Mouse (Mus musculus) cerebellum, adult 9-10 months (tissue): Measurements from ENCODE around the gene Oxld1.
"Not testable (repeated sequence)": the region's sequence is repeated elsewhere in the genome, so short reads cannot be mapped to it uniquely, and the experiment has no call there.

ENCODE experiments used
- DNase-seq: peaks from one replicate; pipeline ENCODE4 v3.0.0; 2022

Gene Oxld1

DNA sequence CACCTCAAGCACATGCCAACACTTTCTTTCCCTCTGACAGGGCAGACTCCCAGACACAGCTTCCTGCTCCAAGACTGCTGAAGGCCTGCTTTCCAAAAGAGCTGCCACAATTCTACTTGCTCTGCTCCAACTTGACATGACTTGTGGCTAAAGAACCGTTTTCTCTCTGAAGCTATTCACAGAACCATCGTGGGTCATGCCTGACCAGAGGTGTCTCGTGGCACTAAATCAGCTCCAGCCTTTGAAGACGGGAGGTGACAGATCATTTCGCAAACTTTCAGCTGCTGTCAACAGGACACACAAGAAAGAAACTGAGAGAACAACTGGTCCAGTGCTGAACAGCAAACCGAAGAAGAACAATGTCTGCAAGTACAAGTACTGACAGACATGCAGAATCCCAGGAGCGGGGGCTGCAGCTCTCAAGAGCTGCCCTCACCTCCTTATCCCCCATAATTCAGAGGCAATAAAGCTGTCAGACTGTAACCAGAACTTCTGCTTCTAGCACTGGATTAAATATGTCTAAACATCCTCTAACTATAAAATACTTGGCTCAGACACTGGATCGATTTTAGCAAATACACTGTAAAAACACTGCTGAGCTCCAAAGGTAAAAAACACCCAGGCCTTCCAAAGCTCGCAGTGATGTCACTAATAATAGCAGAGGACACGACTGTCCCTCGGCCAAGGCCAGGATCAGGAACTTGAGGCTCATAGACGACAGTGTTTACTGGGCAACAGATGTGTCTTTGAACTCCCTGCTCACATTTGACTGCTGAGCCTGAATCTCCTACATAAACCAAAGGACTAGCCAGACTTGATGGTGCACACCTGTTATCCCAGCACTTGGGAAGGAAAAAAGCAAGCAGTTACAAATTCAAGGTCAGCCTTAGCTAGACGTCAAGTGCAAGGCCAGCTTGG, 35.0 kb downstream of the Oxld1 start:
- no peak for DNase-seq

DNA sequence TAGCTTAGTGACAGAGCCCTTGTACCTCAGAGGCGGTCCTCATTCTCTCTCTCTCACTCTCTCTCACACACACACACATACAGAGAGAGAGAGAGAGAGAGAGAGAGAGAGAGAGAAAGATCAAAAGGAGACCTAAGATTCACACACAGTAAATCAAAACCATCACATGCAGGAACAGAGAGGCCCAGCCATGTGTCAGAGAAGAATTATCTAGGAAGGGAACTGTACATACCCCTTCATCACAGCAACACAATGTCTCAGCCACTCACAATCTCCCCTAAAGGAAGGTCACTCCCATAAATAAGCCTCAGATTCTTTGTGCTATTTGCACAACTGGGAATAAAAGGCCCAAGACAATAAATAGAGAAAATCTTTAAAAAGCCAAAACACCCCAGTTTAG, 39.3 kb downstream of the Oxld1 start:
- DNase-seq, result no peak

DNA sequence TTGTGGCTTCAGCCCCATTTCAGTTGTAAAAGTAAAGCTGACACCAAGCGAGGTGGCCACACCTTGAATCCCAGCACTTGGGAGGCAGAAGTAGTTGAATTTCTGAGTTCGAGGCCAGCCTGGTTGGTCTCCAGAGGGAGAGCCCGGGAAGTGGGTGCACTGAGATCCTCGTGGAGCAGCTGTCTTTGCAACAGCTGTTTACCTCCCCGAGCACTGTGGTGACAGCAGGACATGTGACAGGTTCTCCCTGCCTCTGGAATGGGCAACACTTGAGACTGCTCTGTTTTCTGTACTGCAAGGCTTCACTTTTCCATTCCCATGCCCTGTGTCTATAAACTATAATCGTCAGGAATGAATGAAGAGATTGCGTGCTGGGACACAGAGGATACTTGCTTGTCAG, 40.0 kb downstream of the Oxld1 start:
- DNase-seq, result no peak

DNA sequence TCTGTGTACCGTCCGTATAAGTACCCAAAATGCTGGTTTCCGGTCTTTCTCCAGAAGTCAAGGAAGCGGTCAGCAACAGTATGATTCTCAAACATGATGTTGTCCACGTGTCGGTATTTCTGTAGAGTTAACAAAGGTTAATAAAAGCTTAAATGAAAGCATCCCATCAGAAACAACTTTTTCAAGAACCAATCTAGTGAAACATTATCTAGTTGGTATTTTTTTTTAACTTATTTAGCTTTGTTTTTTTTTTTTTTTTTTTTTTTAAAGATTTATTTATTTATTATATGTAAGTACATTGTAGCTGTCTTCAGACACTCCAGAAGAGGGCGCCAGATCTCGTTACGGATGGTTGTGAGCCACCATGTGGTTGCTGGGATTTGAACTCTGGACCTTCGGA, 44.2 kb downstream of the Oxld1 start:
- not testable (repeated sequence) for DNase-seq
